Comparison of ENCODE assay signal across 11 mouse cellular contexts in genomic region chr2:93135324-93135723, GRCm38 (mm10). TPM values are rescaled to one million over a fixed set of nuclear protein-coding genes. Genes with fewer than 3 reads are reported as not detected.
DNase-seq lines count a peak whose midpoint lies in the region; ATAC-seq and TF ChIP-seq lines count a peak whose summit lies in the region.
"Had no signal": no experiment of that assay in that cellular context is flagged by ENCODE, and none has a peak within 500 bp of the region (broad histone marks: within the 10 kb centered on the region; RNA-seq: fewer than 3 reads in every experiment).

No protein-coding gene starts in this region.

- no peak overlapping the region for H3K9ac ChIP-seq in heart, embryonic 13.5 days
- H3K9ac ChIP-seq in kidney, postnatal 0 days (ENCODE audit: low read depth, low read length), result no peak overlapping the region
- H3K9ac ChIP-seq: liver, embryonic 14.5 days had no signal

- ATAC-seq in heart, embryonic 13.5 days (ENCODE audit: extremely low read depth, insufficient number of reproducible peaks, low FRiP score, low TSS enrichment), result 0 out of 2 replicates have a peak, but pooled peaks have one; percentile 42
- no peak for ATAC-seq in kidney, postnatal 0 days (replicated peaks; ENCODE audit: low FRiP score, low read depth)
- ATAC-seq in activated CD4-positive, CD25-positive, alpha-beta regulatory T cell, adult 4 months, result no peak
- ATAC-seq: forebrain, embryonic 14.5 days had no signal

- peak; percentile 77 for DNase-seq in adrenal gland, adult 8-10 months
- no peak for DNase-seq in adrenal gland, adult 18-20 months (ENCODE audit: low spot score in 2 of 2)
- DNase-seq in 416B (ENCODE audit: low read depth), result peak; percentile 16
- peak; percentile 49 for DNase-seq in kidney, postnatal 0 days (ENCODE audit: low spot score)
- DNase-seq in natural killer cell, adult 2 months (ENCODE audit: low spot score in 2 of 2), result no peak
- no peak for DNase-seq in urinary bladder, postnatal 4 days (ENCODE audit: low spot score in 2 of 2)
- DNase-seq: retina, postnatal 1 day had no signal

- H3K4me2 ChIP-seq in heart, embryonic 13.5 days, result no peak overlapping the region
- H3K4me2 ChIP-seq in kidney, postnatal 0 days (ENCODE audit: low read length), result no peak overlapping the region

- H3K36me3 ChIP-seq in heart, embryonic 13.5 days, result no peaks in the 10 kb centered on the region
- no peaks in the 10 kb centered on the region for H3K36me3 ChIP-seq in kidney, postnatal 0 days (ENCODE audit: insufficient read depth, low read length)

- no peak overlapping the region for H3K4me3 ChIP-seq in heart, embryonic 13.5 days
- no peak overlapping the region for H3K4me3 ChIP-seq in kidney, postnatal 0 days (replicated peaks; ENCODE audit: low read depth, low read length)

- no peaks in the 10 kb centered on the region for H3K27me3 ChIP-seq in heart, embryonic 13.5 days (replicated peaks)
- H3K27me3 ChIP-seq in kidney, postnatal 0 days (ENCODE audit: insufficient read depth, low read length), result no peaks in the 10 kb centered on the region

- H3K9me3 ChIP-seq in heart, embryonic 13.5 days, result no peaks in the 10 kb centered on the region
- no peaks in the 10 kb centered on the region for H3K9me3 ChIP-seq in kidney, postnatal 0 days (replicated peaks; ENCODE audit: low read length)

- H3K27ac ChIP-seq in heart, embryonic 13.5 days (replicated peaks), result peak overlapping the region; percentile 62
- no peak overlapping the region for H3K27ac ChIP-seq in kidney, postnatal 0 days
- H3K27ac ChIP-seq: liver, embryonic 14.5 days had no signal

- H3K4me1 ChIP-seq in heart, embryonic 13.5 days, result peaks cover 17% of the 10 kb centered on the region
- no peaks in the 10 kb centered on the region for H3K4me1 ChIP-seq in kidney, postnatal 0 days (replicated peaks; ENCODE audit: insufficient read depth, low read length)

- WGBS in heart, embryonic 13.5 days, result 27% methylated on average over 7 of the region's 7 CpGs
- 61% methylated on average over 7 of the region's 7 CpGs for WGBS in kidney, postnatal 0 days

- TF ChIP-seq CTCF in kidney, postnatal 0 days (IDR thresholded peaks at IDR 0.05; ENCODE audit: low read depth), result no peak

RNA-seq across cellular contexts. Expression of gene Trp53i11, which starts 52.0 kb away (rescaled TPM):
- total RNA-seq in adrenal gland, adult 8-10 months (2022), result 100 to 1,000 TPM in 2 of 4 experiments, 10 to 100 TPM in 2; 87.6 to 148 (median 97.6) TPM
- 10 to 100 TPM; 51.6 to 83.8 TPM for total RNA-seq in adrenal gland, adult 18-20 months (2021)
- 24.5 TPM in 2 replicates for polyA plus RNA-seq in heart, embryonic 13.5 days (2015; fragmentation: Nextera tagmentation; extraction: Ambion mirVana)
- 24.9 and 28.3 TPM in 2 replicates for polyA plus RNA-seq in kidney, postnatal 0 days (2015; fragmentation: Nextera tagmentation; extraction: Ambion mirVana)
- 10 to 100 TPM; 70.9 to 73.5 TPM for polyA plus RNA-seq in activated CD4-positive, CD25-positive, alpha-beta regulatory T cell, adult 4 months (2017; shearing (Covaris generic))

Comparison
In these comparisons a context has a peak if more than half of its experiments do, and no peak if none do; other contexts are left out.
1. DNase-seq: peak in adrenal gland, adult 8-10 months (single experiment), 416B (single experiment) and kidney, postnatal 0 days (single experiment); none in adrenal gland, adult 18-20 months (0 of 2), natural killer cell, adult 2 months (0 of 2) and urinary bladder, postnatal 4 days (0 of 2).